Mouse (Mus musculus) erythroblast, embryonic 14.5 days (primary cell): ENCODE results near the gene Wiz. TPM values are rescaled to one million over a fixed set of nuclear protein-coding genes. Genes with fewer than 3 reads are reported as not detected.
A peak's percentile ranks its signal among the peaks of the same experiment; 100 is the strongest.

Experiments used
- H3K27me3 ChIP-seq: 2 replicates; pipeline ENCODE4 v1.6.1; 2012; ENCODE audit warnings: inconsistent platforms; ENCODE audit not compliant: control insufficient read depth
- H3K36me3 ChIP-seq: 2 replicates; pipeline ENCODE4 v1.6.1; 2012; ENCODE audit warnings: mild to moderate bottlenecking, inconsistent platforms; ENCODE audit not compliant: control insufficient read depth
- H3K4me1 ChIP-seq: 2 replicates; pipeline ENCODE4 v1.6.1; 2012; ENCODE audit warnings: inconsistent platforms; ENCODE audit not compliant: control insufficient read depth
- H3K4me3 ChIP-seq: replicated peaks from 2 replicates; pipeline ENCODE3; 2012; ENCODE audit warnings: moderate library complexity, mild to moderate bottlenecking, inconsistent platforms
- H3K9me3 ChIP-seq: 2 replicates; pipeline ENCODE4 v1.6.1; 2012; ENCODE audit warnings: low read length, inconsistent platforms, mixed read lengths; ENCODE audit not compliant: control insufficient read depth
- GATA1 ChIP-seq: IDR thresholded peaks from 2 replicates; pipeline ENCODE4 v1.6.1; 2012; ENCODE audit warnings: low read length, inconsistent platforms, mixed read lengths
- TAL1 ChIP-seq: IDR thresholded peaks from 3 replicates; pipeline ENCODE4 v1.6.1; 2012; ENCODE audit warnings: low read length, inconsistent platforms, mixed read lengths
- polyA plus RNA-seq: library from polyadenylated mRNA; stranded (reverse); fragments of >175 nt; gene quantifications from 2 replicates; pipeline ENCODE4 v1.2.3, GENCODE M21; 2012

Wiz gene
- polyA plus RNA-seq, 1 experiment: 2.2 TPM

GRCm38 (mm10) chr17:32341102-32341501, 48.1 kb downstream of the Wiz start:
- Histone ChIP-seq H3K4me1 (no peaks in the 10 kb centered on the region; the same call in 1 of the 2 replicates), H3K27me3 (no peaks in the 10 kb centered on the region), H3K36me3 (peaks cover 84% of the 10 kb centered on the region), H3K9me3 (no peaks in the 10 kb centered on the region), H3K4me3 (no peak overlapping the region)
- TF ChIP-seq GATA1 (no peak), TAL1 (no peak)

GRCm38 (mm10) chr17:32340110-32340509, 49.1 kb downstream of the Wiz start:
- Histone ChIP-seq H3K4me3 (no peak overlapping the region), H3K4me1 (no peaks in the 10 kb centered on the region; the same call in 1 of the 2 replicates), H3K36me3 (peaks cover 91% of the 10 kb centered on the region), H3K9me3 (no peaks in the 10 kb centered on the region), H3K27me3 (no peaks in the 10 kb centered on the region)
- TF ChIP-seq GATA1 (no peak), TAL1 (no peak)

GRCm38 (mm10) chr17:32335869-32336268, 53.4 kb downstream of the Wiz start:
- H3K36me3 ChIP-seq: peaks cover 95% of the 10 kb centered on the region
- no peaks in the 10 kb centered on the region for H3K27me3 ChIP-seq
- TF ChIP-seq GATA1 (no peak), TAL1 (no peak)
- no peak overlapping the region for H3K4me3 ChIP-seq
- H3K4me1 ChIP-seq: peaks cover 2% of the 10 kb centered on the region; the same call in 1 of the 2 replicates
- no peaks in the 10 kb centered on the region for H3K9me3 ChIP-seq

- TF ChIP-seq TAL1 (no peak), GATA1 (no peak)
- Histone ChIP-seq H3K36me3 (peaks cover 95% of the 10 kb centered on the region), H3K9me3 (no peaks in the 10 kb centered on the region)
Observed at GRCm38 (mm10) chr17:32334921-32335320, 54.3 kb downstream of the Wiz start.

GRCm38 (mm10) chr17:32333675-32334303, 55.5 kb downstream of the Wiz start:
- Histone ChIP-seq H3K27me3 (no peaks in the 10 kb centered on the region), H3K9me3 (no peaks in the 10 kb centered on the region), H3K4me3 (no peak overlapping the region), H3K36me3 (peaks cover 98% of the 10 kb centered on the region), H3K4me1 (peaks cover 2% of the 10 kb centered on the region; the same call in 1 of the 2 replicates)
- TF ChIP-seq TAL1: no peak
- TF ChIP-seq GATA1: no peak

More at GRCm38 (mm10) chr17:32334921-32335320, 54.3 kb downstream of the Wiz start:
- Histone ChIP-seq H3K4me3 (no peak overlapping the region), H3K27me3 (no peaks in the 10 kb centered on the region), H3K4me1 (peaks cover 2% of the 10 kb centered on the region; the same call in 1 of the 2 replicates)

- no peaks in the 10 kb centered on the region for H3K27me3 ChIP-seq
- H3K4me1 ChIP-seq: peaks cover 5% of the 10 kb centered on the region
- TF ChIP-seq TAL1: no peak
- TF ChIP-seq GATA1: no peak
- H3K9me3 ChIP-seq: no peaks in the 10 kb centered on the region
- peaks cover 92% of the 10 kb centered on the region for H3K36me3 ChIP-seq
- no peak overlapping the region for H3K4me3 ChIP-seq
Observed at GRCm38 (mm10) chr17:32327501-32327900, 61.7 kb downstream of the Wiz start.

GRCm38 (mm10) chr17:32322809-32323208, 66.4 kb downstream of the Wiz start:
- no peak overlapping the region for H3K4me3 ChIP-seq
- H3K9me3 ChIP-seq: no peaks in the 10 kb centered on the region
- H3K4me1 ChIP-seq: peaks cover 37% of the 10 kb centered on the region
- TF ChIP-seq GATA1 (no peak), TAL1 (no peak)
- H3K27me3 ChIP-seq: no peaks in the 10 kb centered on the region
- H3K36me3 ChIP-seq: peaks cover 64% of the 10 kb centered on the region

- H3K36me3 ChIP-seq: peaks cover 64% of the 10 kb centered on the region
- no peaks in the 10 kb centered on the region for H3K27me3 ChIP-seq
- H3K9me3 ChIP-seq: no peaks in the 10 kb centered on the region
- TF ChIP-seq TAL1 (no peak), GATA1 (no peak)
- peak overlapping the region; percentile 99 for H3K4me3 ChIP-seq
- H3K4me1 ChIP-seq: peaks cover 38% of the 10 kb centered on the region
Observed at GRCm38 (mm10) chr17:32321836-32322235, 67.4 kb downstream of the Wiz start.

- H3K36me3 ChIP-seq: peaks cover 64% of the 10 kb centered on the region
- H3K4me3 ChIP-seq: peak overlapping the region; percentile 99
- no peaks in the 10 kb centered on the region for H3K9me3 ChIP-seq
- no peaks in the 10 kb centered on the region for H3K27me3 ChIP-seq
- peaks cover 38% of the 10 kb centered on the region for H3K4me1 ChIP-seq
- TF ChIP-seq GATA1 (no peak), TAL1 (no peak)
Observed at GRCm38 (mm10) chr17:32321390-32321734, 67.9 kb downstream of the Wiz start.
